Mouse (Mus musculus): ENCODE data around the gene Gm49486. TPM values are rescaled to one million over a fixed set of nuclear protein-coding genes. Genes with fewer than 3 reads are reported as not detected.

Gene Gm49486
- polyA plus RNA-seq, 1 experiment, result 0.11 TPM

GRCm38 (mm10) chr15:79262375-79262774 lies 33.2 kb downstream of the Gm49486 start:
- peaks cover 2% of the 10 kb centered on the region; the same call in 1 of the 2 replicates for H3K4me1 ChIP-seq (ENCODE audit: control insufficient read depth, insufficient read depth, low read length)
- 19% methylated on average over 13 of the region's 13 CpGs for WGBS
- DNase-seq, result no peak
- TF ChIP-seq POLR2A (IDR thresholded peaks at IDR 0.05; ENCODE audit: borderline replicate concordance, extremely low read depth, low read depth, low read length) (no peak), CTCF (IDR thresholded peaks at IDR 0.05; ENCODE audit: insufficient read depth, low read length) (no peak)
- H3K4me3 ChIP-seq (replicated peaks; ENCODE audit: extremely low read depth, low read depth, low read length), result no peak overlapping the region

GRCm38 (mm10) chr15:79262786-79263309 lies 33.7 kb downstream of the Gm49486 start:
- H3K4me3 ChIP-seq (replicated peaks; ENCODE audit: extremely low read depth, low read depth, low read length), result no peak overlapping the region
- WGBS, result 90% methylated on average over 3 of the region's 3 CpGs
- no peak for DNase-seq
- no peak for TF ChIP-seq POLR2A (IDR thresholded peaks at IDR 0.05; ENCODE audit: borderline replicate concordance, extremely low read depth, low read depth, low read length)
- no peak for TF ChIP-seq CTCF (IDR thresholded peaks at IDR 0.05; ENCODE audit: insufficient read depth, low read length)
- H3K4me1 ChIP-seq (ENCODE audit: control insufficient read depth, insufficient read depth, low read length), result peaks cover 2% of the 10 kb centered on the region; the same call in 1 of the 2 replicates

- peaks cover 2% of the 10 kb centered on the region; the same call in 1 of the 2 replicates for H3K4me1 ChIP-seq (ENCODE audit: control insufficient read depth, insufficient read depth, low read length)
- H3K4me3 ChIP-seq (replicated peaks; ENCODE audit: extremely low read depth, low read depth, low read length), result no peak overlapping the region
- DNase-seq, result no peak
- TF ChIP-seq POLR2A (IDR thresholded peaks at IDR 0.05; ENCODE audit: borderline replicate concordance, extremely low read depth, low read depth, low read length), result no peak
- no peak for TF ChIP-seq CTCF (IDR thresholded peaks at IDR 0.05; ENCODE audit: insufficient read depth, low read length)
- 89% methylated on average over 6 of the region's 6 CpGs for WGBS
Observed at GRCm38 (mm10) chr15:79263726-79264125, 34.5 kb downstream of the Gm49486 start.

- no peak for DNase-seq
- Histone ChIP-seq H3K4me3 (replicated peaks; ENCODE audit: extremely low read depth, low read depth, low read length) (no peak overlapping the region), H3K4me1 (ENCODE audit: control insufficient read depth, insufficient read depth, low read length) (peaks cover 2% of the 10 kb centered on the region; the same call in 1 of the 2 replicates)
- TF ChIP-seq POLR2A (IDR thresholded peaks at IDR 0.05; ENCODE audit: borderline replicate concordance, extremely low read depth, low read depth, low read length) (no peak), CTCF (IDR thresholded peaks at IDR 0.05; ENCODE audit: insufficient read depth, low read length) (no peak)
- 56% methylated on average over 4 of the region's 4 CpGs for WGBS
Observed at GRCm38 (mm10) chr15:79265384-79265783, 36.2 kb downstream of the Gm49486 start.

GRCm38 (mm10) chr15:79268521-79268920 lies 39.3 kb downstream of the Gm49486 start:
- no peak for DNase-seq
- H3K4me3 ChIP-seq (replicated peaks; ENCODE audit: extremely low read depth, low read depth, low read length), result no peak overlapping the region
- 16% methylated on average over 1 of the region's 1 CpGs for WGBS
- peaks cover 6% of the 10 kb centered on the region for H3K4me1 ChIP-seq (ENCODE audit: control insufficient read depth, insufficient read depth, low read length)
- TF ChIP-seq POLR2A (IDR thresholded peaks at IDR 0.05; ENCODE audit: borderline replicate concordance, extremely low read depth, low read depth, low read length), result no peak

GRCm38 (mm10) chr15:79270317-79271123 lies 41.3 kb downstream of the Gm49486 start:
- TF ChIP-seq CTCF (IDR thresholded peaks at IDR 0.05; ENCODE audit: insufficient read depth, low read length) (no peak), POLR2A (IDR thresholded peaks at IDR 0.05; ENCODE audit: borderline replicate concordance, extremely low read depth, low read depth, low read length) (peak; percentile 67; the same call in 1 of the 2 replicates)
- Histone ChIP-seq H3K4me3 (replicated peaks; ENCODE audit: extremely low read depth, low read depth, low read length) (peak overlapping the region; percentile 59), H3K4me1 (ENCODE audit: control insufficient read depth, insufficient read depth, low read length) (peaks cover 6% of the 10 kb centered on the region)
- 2% methylated on average over 33 of the region's 33 CpGs for WGBS
- peak; percentile 70 for DNase-seq

- Histone ChIP-seq H3K4me3 (replicated peaks; ENCODE audit: extremely low read depth, low read depth, low read length) (peak overlapping the region; percentile 27), H3K4me1 (ENCODE audit: control insufficient read depth, insufficient read depth, low read length) (peaks cover 6% of the 10 kb centered on the region)
- peak; percentile 50 for DNase-seq
- TF ChIP-seq POLR2A (IDR thresholded peaks at IDR 0.05; ENCODE audit: borderline replicate concordance, extremely low read depth, low read depth, low read length) (no peak), CTCF (IDR thresholded peaks at IDR 0.05; ENCODE audit: insufficient read depth, low read length) (peak; percentile 77)
- WGBS, result 19% methylated on average over 17 of the region's 17 CpGs
Observed at GRCm38 (mm10) chr15:79271124-79271746, 42.0 kb downstream of the Gm49486 start.

- TF ChIP-seq POLR2A (IDR thresholded peaks at IDR 0.05; ENCODE audit: borderline replicate concordance, extremely low read depth, low read depth, low read length) (no peak), CTCF (IDR thresholded peaks at IDR 0.05; ENCODE audit: insufficient read depth, low read length) (no peak)
- peaks cover 6% of the 10 kb centered on the region for H3K4me1 ChIP-seq (ENCODE audit: control insufficient read depth, insufficient read depth, low read length)
- no peak overlapping the region for H3K4me3 ChIP-seq (replicated peaks; ENCODE audit: extremely low read depth, low read depth, low read length)
- DNase-seq, result no peak
- WGBS, result 69% methylated on average over 10 of the region's 10 CpGs
Observed at GRCm38 (mm10) chr15:79273020-79273419, 43.8 kb downstream of the Gm49486 start.

GRCm38 (mm10) chr15:79277728-79278127 lies 48.5 kb downstream of the Gm49486 start:
- no peak for TF ChIP-seq POLR2A (IDR thresholded peaks at IDR 0.05; ENCODE audit: borderline replicate concordance, extremely low read depth, low read depth, low read length)
- TF ChIP-seq CTCF (IDR thresholded peaks at IDR 0.05; ENCODE audit: insufficient read depth, low read length), result no peak
- no peak overlapping the region for H3K4me3 ChIP-seq (replicated peaks; ENCODE audit: extremely low read depth, low read depth, low read length)
- H3K4me1 ChIP-seq (ENCODE audit: control insufficient read depth, insufficient read depth, low read length), result no peaks in the 10 kb centered on the region
- DNase-seq, result no peak
- WGBS, result 51% methylated on average over 10 of the region's 10 CpGs
